Mouse (Mus musculus) fibroblast of lung, adult 2 months (primary cell): ENCODE data around the gene Zbtb16.

Source experiments
- DNase-seq: peaks from one replicate; pipeline ENCODE4 v3.0.0-alpha.2; 2011; ENCODE audit warnings: low read depth

The Zbtb16 gene

GRCm38 (mm10) chr9:48728731-48729123 lies 107.3 kb downstream of the Zbtb16 start:
- DNase-seq, result no peak

- DNase-seq, result no peak
These were observed 107.8 kb downstream of the Zbtb16 start for GRCm38 (mm10) chr9:48728083-48728730.

- DNase-seq, result no peak
These were observed 109.7 kb downstream of the Zbtb16 start for GRCm38 (mm10) chr9:48726341-48726740.

- DNase-seq, result no peak
These were observed 110.1 kb downstream of the Zbtb16 start for GRCm38 (mm10) chr9:48725918-48726317.

GRCm38 (mm10) chr9:48725161-48725560 lies 110.9 kb downstream of the Zbtb16 start:
- DNase-seq, result no peak

GRCm38 (mm10) chr9:48724733-48725132 lies 111.3 kb downstream of the Zbtb16 start:
- no peak for DNase-seq

- no peak for DNase-seq
These were observed 112.3 kb downstream of the Zbtb16 start for GRCm38 (mm10) chr9:48723511-48724304.

- no peak for DNase-seq
These were observed 113.0 kb downstream of the Zbtb16 start for GRCm38 (mm10) chr9:48723025-48723424.

- no peak for DNase-seq
These were observed 113.6 kb downstream of the Zbtb16 start for GRCm38 (mm10) chr9:48722261-48722920.

- DNase-seq, result no peak
These were observed 114.4 kb downstream of the Zbtb16 start for GRCm38 (mm10) chr9:48721655-48722054.

- no peak for DNase-seq
These were observed 114.8 kb downstream of the Zbtb16 start for GRCm38 (mm10) chr9:48721172-48721571.

- no peak for DNase-seq
These were observed 115.6 kb downstream of the Zbtb16 start for GRCm38 (mm10) chr9:48720251-48720963.

- DNase-seq, result no peak
These were observed 116.4 kb downstream of the Zbtb16 start for GRCm38 (mm10) chr9:48719619-48720018.

- DNase-seq, result no peak
These were observed 119.5 kb downstream of the Zbtb16 start for GRCm38 (mm10) chr9:48716549-48716948.

GRCm38 (mm10) chr9:48715042-48715441 lies 121.0 kb downstream of the Zbtb16 start:
- no peak for DNase-seq

- no peak for DNase-seq
These were observed 122.2 kb downstream of the Zbtb16 start for GRCm38 (mm10) chr9:48713779-48714178.

- DNase-seq, result no peak
These were observed 122.8 kb downstream of the Zbtb16 start for GRCm38 (mm10) chr9:48712985-48713765.

GRCm38 (mm10) chr9:48711826-48712225 lies 124.2 kb downstream of the Zbtb16 start:
- no peak for DNase-seq

GRCm38 (mm10) chr9:48711296-48711781 lies 124.7 kb downstream of the Zbtb16 start:
- no peak for DNase-seq

GRCm38 (mm10) chr9:48710355-48711295 lies 125.4 kb downstream of the Zbtb16 start:
- DNase-seq, result no peak
